Mouse (Mus musculus) stomach, embryonic 14.5 days (tissue): ENCODE measurements at regions not wholly inside any gene's neighbourhood (a gene's known extent, or its start where the extent isn't known, plus 50 kb on each side); places are given as distances from the start of the nearest gene placed in this dataset.

Experiments
- ATAC-seq: fragments of 200-750 bp; cut with Nextera tagmentation; 2 replicates; pipeline ENCODE4 v1.8.0; 2017; ENCODE audit warnings: low read depth, moderate TSS enrichment; ENCODE audit not compliant: insufficient number of reproducible peaks, insufficient read depth, low FRiP score
- H3K27ac ChIP-seq: fragments of 300-500 bp; sonication (generic); 2 replicates; pipeline ENCODE4 v1.5.1; 2014; ENCODE audit warnings: mild to moderate bottlenecking, low read length, moderate library complexity, mixed read lengths
- H3K27me3 ChIP-seq: fragments of 300-500 bp; sonication (generic); 2 replicates; pipeline ENCODE4 v1.6.1; 2014; ENCODE audit warnings: low read length, control low read depth, mixed read lengths; ENCODE audit not compliant: control insufficient read depth, insufficient read depth
- H3K36me3 ChIP-seq: fragments of 300-500 bp; sonication (generic); 2 replicates; pipeline ENCODE4 v1.6.1; 2014; ENCODE audit warnings: mild to moderate bottlenecking, control low read depth, low read length, moderate library complexity, mixed read lengths; ENCODE audit not compliant: control insufficient read depth, insufficient read depth
- H3K4me1 ChIP-seq: fragments of 300-500 bp; sonication (generic); 2 replicates; pipeline ENCODE4 v1.6.1; 2014; ENCODE audit warnings: low read length, control low read depth, mixed read lengths; ENCODE audit not compliant: control insufficient read depth, insufficient read depth
- H3K4me2 ChIP-seq: fragments of 300-500 bp; sonication (generic); replicated peaks from 2 replicates; pipeline ENCODE4 v1.6.1; 2014; ENCODE audit warnings: low read depth, low read length, control low read depth
- H3K4me3 ChIP-seq: fragments of 300-500 bp; sonication (generic); 2 replicates; pipeline ENCODE4 v1.5.1; 2014; ENCODE audit warnings: low read depth, low read length, control low read depth
- H3K9ac ChIP-seq: fragments of 300-500 bp; sonication (generic); replicated peaks from 2 replicates; pipeline ENCODE4 v1.6.1; 2014; ENCODE audit warnings: low read depth, mild to moderate bottlenecking, control low read depth, low read length, moderate library complexity, mixed read lengths
- H3K9me3 ChIP-seq: fragments of 300-500 bp; sonication (generic); 2 replicates; pipeline ENCODE4 v1.6.1; 2016; ENCODE audit warnings: low read depth, low read length, control low read depth; ENCODE audit not compliant: control insufficient read depth
- WGBS: fragments of 180-500 bp; shearing (Covaris S2); extraction: QIAGEN DNeasy Blood & Tissue Kit; methylation state at CpG from one replicate; pipeline ENCODE4 v1.1.7; 2014; 5-methylcytosine and 5-hydroxymethylcytosine counted together

- Histone ChIP-seq H3K27me3 (no peaks in the 10 kb centered on the region), H3K9ac (no peak overlapping the region), H3K4me3 (no peak overlapping the region), H3K4me2 (0 out of 2 replicates have a peak overlapping the region, but pooled peaks have one; percentile 5), H3K27ac (peak overlapping the region; percentile 89), H3K36me3 (no peaks in the 10 kb centered on the region), H3K9me3 (no peaks in the 10 kb centered on the region), H3K4me1 (no peaks in the 10 kb centered on the region)
- WGBS, result 75% methylated on average over 7 of the region's 7 CpGs
- no peak for ATAC-seq
Measured at GRCm38 (mm10) chr17:83998341-83998740, 150.6 kb upstream of the Haao start.

GRCm38 (mm10) chr17:83997778-83998177 is 150.0 kb upstream of the Haao start:
- Histone ChIP-seq H3K9me3 (no peaks in the 10 kb centered on the region), H3K9ac (no peak overlapping the region), H3K4me3 (no peak overlapping the region), H3K36me3 (no peaks in the 10 kb centered on the region), H3K4me1 (no peaks in the 10 kb centered on the region), H3K27me3 (no peaks in the 10 kb centered on the region), H3K27ac (peak overlapping the region; percentile 89), H3K4me2 (no peak overlapping the region)
- ATAC-seq, result no peak
- 76% methylated on average over 11 of the region's 11 CpGs for WGBS

- no peak overlapping the region for H3K4me2 ChIP-seq
- no peaks in the 10 kb centered on the region for H3K9me3 ChIP-seq
- H3K27me3 ChIP-seq, result no peaks in the 10 kb centered on the region
- peaks cover 30% of the 10 kb centered on the region for H3K4me1 ChIP-seq
- 80% methylated on average over 2 of the region's 2 CpGs for WGBS
- no peak overlapping the region for H3K9ac ChIP-seq
- ATAC-seq, result no peak
- no peak overlapping the region for H3K4me3 ChIP-seq
- no peak overlapping the region for H3K27ac ChIP-seq
- no peaks in the 10 kb centered on the region for H3K36me3 ChIP-seq
Measured at GRCm38 (mm10) chr17:83993028-83993427, 145.3 kb upstream of the Haao start.

- WGBS, result 48% methylated on average over 13 of the region's 13 CpGs
- H3K27me3 ChIP-seq, result no peaks in the 10 kb centered on the region
- peak overlapping the region; percentile 91 for H3K27ac ChIP-seq
- H3K4me3 ChIP-seq, result no peak overlapping the region
- no peak overlapping the region for H3K4me2 ChIP-seq
- H3K9me3 ChIP-seq, result no peaks in the 10 kb centered on the region
- no peak overlapping the region for H3K9ac ChIP-seq
- no peaks in the 10 kb centered on the region for H3K36me3 ChIP-seq
- peak; percentile 79 for ATAC-seq
- H3K4me1 ChIP-seq, result peaks cover 40% of the 10 kb centered on the region
Measured at GRCm38 (mm10) chr17:83990421-83991365, 142.9 kb upstream of the Haao start.

GRCm38 (mm10) chr17:83988897-83989296 is 141.1 kb upstream of the Haao start:
- peaks cover 49% of the 10 kb centered on the region for H3K4me1 ChIP-seq
- no peak overlapping the region for H3K4me2 ChIP-seq
- no peak for ATAC-seq
- no peaks in the 10 kb centered on the region for H3K36me3 ChIP-seq
- no peaks in the 10 kb centered on the region for H3K9me3 ChIP-seq
- H3K4me3 ChIP-seq, result no peak overlapping the region
- peak overlapping the region; percentile 91; the same call in 1 of the 2 replicates for H3K27ac ChIP-seq
- no peaks in the 10 kb centered on the region for H3K27me3 ChIP-seq
- H3K9ac ChIP-seq, result no peak overlapping the region
- 36% methylated on average over 6 of the region's 6 CpGs for WGBS

GRCm38 (mm10) chr17:83988165-83988564 is 140.4 kb upstream of the Haao start:
- 80% methylated on average over 5 of the region's 5 CpGs for WGBS
- Histone ChIP-seq H3K4me1 (peaks cover 50% of the 10 kb centered on the region), H3K36me3 (no peaks in the 10 kb centered on the region)

GRCm38 (mm10) chr17:83987683-83988082 is 139.9 kb upstream of the Haao start:
- Histone ChIP-seq H3K9me3 (no peaks in the 10 kb centered on the region), H3K9ac (no peak overlapping the region), H3K4me2 (no peak overlapping the region), H3K27ac (no peak overlapping the region; the same call in 1 of the 2 replicates), H3K4me1 (peaks cover 55% of the 10 kb centered on the region), H3K36me3 (no peaks in the 10 kb centered on the region), H3K27me3 (no peaks in the 10 kb centered on the region), H3K4me3 (no peak overlapping the region)
- whole genome bisulfite sequencing, result 83% methylated on average over 4 of the region's 4 CpGs
- no peak for ATAC-seq

More at GRCm38 (mm10) chr17:83988165-83988564, 140.4 kb upstream of the Haao start:
- Histone ChIP-seq H3K4me2 (no peak overlapping the region), H3K27ac (peak overlapping the region; percentile 33; the same call in 1 of the 2 replicates), H3K27me3 (no peaks in the 10 kb centered on the region), H3K9me3 (no peaks in the 10 kb centered on the region), H3K9ac (no peak overlapping the region), H3K4me3 (no peak overlapping the region)
- ATAC-seq, result no peak

GRCm38 (mm10) chr17:83985916-83986578 is 138.3 kb upstream of the Haao start:
- Histone ChIP-seq H3K36me3 (no peaks in the 10 kb centered on the region), H3K4me3 (no peak overlapping the region), H3K9ac (no peak overlapping the region), H3K27me3 (no peaks in the 10 kb centered on the region), H3K9me3 (no peaks in the 10 kb centered on the region), H3K4me2 (no peak overlapping the region), H3K4me1 (peaks cover 59% of the 10 kb centered on the region), H3K27ac (peak overlapping the region; percentile 83)
- WGBS, result 50% methylated on average over 15 of the region's 15 CpGs
- ATAC-seq, result no peak
